Mouse (Mus musculus) small intestine, adult 2 months (tissue): Measurements from ENCODE around the gene Cd3eap. TPM values are rescaled to one million over a fixed set of nuclear protein-coding genes. Genes with fewer than 3 reads are reported as not detected.

Source experiments
- H3K27ac ChIP-seq: fragments of 200-500 bp; 2 replicates; pipeline ENCODE4 v1.5.1; 2012; ENCODE audit warnings: low read depth, low read length, control low read depth, inconsistent platforms; ENCODE audit not compliant: insufficient read depth
- H3K27me3 ChIP-seq: fragments of 200-500 bp; 2 replicates; pipeline ENCODE4 v1.6.1; 2012; ENCODE audit warnings: mild to moderate bottlenecking, moderate library complexity, low read length, inconsistent platforms; ENCODE audit not compliant: control insufficient read depth, insufficient read depth
- H3K36me3 ChIP-seq: fragments of 200-500 bp; 2 replicates; pipeline ENCODE4 v1.6.1; 2012; ENCODE audit warnings: mild to moderate bottlenecking, low read length, control low read depth, inconsistent platforms; ENCODE audit not compliant: control insufficient read depth, insufficient read depth
- H3K4me1 ChIP-seq: fragments of 200-500 bp; 2 replicates; pipeline ENCODE4 v1.6.1; 2012; ENCODE audit warnings: low read length, inconsistent platforms, mixed read lengths; ENCODE audit not compliant: control insufficient read depth, insufficient read depth, insufficient read length
- H3K4me3 ChIP-seq: fragments of 200-500 bp; 2 replicates; pipeline ENCODE4 v1.5.1; 2012; ENCODE audit warnings: low read depth, mild to moderate bottlenecking, control low read depth, inconsistent platforms, low read length, moderate library complexity
- CTCF ChIP-seq: fragments of 200-500 bp; IDR thresholded peaks from 2 replicates; pipeline ENCODE4 v1.5.1; 2012; ENCODE audit warnings: low read depth, mild to moderate bottlenecking, control low read depth, inconsistent platforms, low read length, moderate library complexity, mixed read lengths; ENCODE audit not compliant: insufficient replicate concordance, insufficient read length; ENCODE audit errors: extremely low read depth
- POLR2A ChIP-seq: fragments of 200-500 bp; IDR thresholded peaks from 2 replicates; pipeline ENCODE4 v1.6.1; 2012; ENCODE audit warnings: low read depth, mild to moderate bottlenecking, control low read depth, inconsistent platforms, low read length, moderate library complexity
- WGBS: fragments of 180-500 bp; shearing (Covaris S2); methylation state at CpG from one replicate; pipeline ENCODE4 v1.1.7; 2018; 5-methylcytosine and 5-hydroxymethylcytosine counted together
- polyA plus RNA-seq: library from polyadenylated mRNA; depleted of rRNA; stranded (reverse); fragments of >200 nt; gene quantifications from 2 replicates; pipeline ENCODE4 v1.2.3, GENCODE M21; 2012

Cd3eap gene
- polyA plus RNA-seq, 1 experiment = 2.0 TPM

GRCm38 (mm10) chr7:19359892-19360641, 784 bp upstream of the Cd3eap start:
- 0 out of 2 replicates have a peak, but pooled peaks cover 1% of the 10 kb centered on the region for H3K36me3 ChIP-seq
- no peaks in the 10 kb centered on the region for H3K27me3 ChIP-seq
- peak overlapping the region; percentile 73 for H3K4me3 ChIP-seq
- peak overlapping the region; percentile 57 for H3K27ac ChIP-seq
- WGBS = under 1% methylated on average over 45 of the region's 45 CpGs
- H3K4me1 ChIP-seq = peaks cover 2% of the 10 kb centered on the region
- TF ChIP-seq CTCF (no peak), POLR2A (no peak)

GRCm38 (mm10) chr7:19358634-19359033, 649 bp downstream of the Cd3eap start:
- Histone ChIP-seq H3K4me1 (peaks cover 2% of the 10 kb centered on the region), H3K27ac (no peak overlapping the region), H3K4me3 (peak overlapping the region; percentile 38; the same call in 1 of the 2 replicates), H3K27me3 (no peaks in the 10 kb centered on the region), H3K36me3 (0 out of 2 replicates have a peak, but pooled peaks cover 4% of the 10 kb centered on the region)
- WGBS = 4% methylated on average over 13 of the region's 13 CpGs
- no peak for TF ChIP-seq CTCF
- TF ChIP-seq POLR2A = no peak

- no peak overlapping the region for H3K4me3 ChIP-seq
- H3K36me3 ChIP-seq = 0 out of 2 replicates have a peak, but pooled peaks cover 4% of the 10 kb centered on the region
- WGBS = 83% methylated on average over 25 of the region's 25 CpGs
- H3K27me3 ChIP-seq = no peaks in the 10 kb centered on the region
- H3K27ac ChIP-seq = no peak overlapping the region
- peaks cover 2% of the 10 kb centered on the region for H3K4me1 ChIP-seq
- TF ChIP-seq POLR2A = no peak
- TF ChIP-seq CTCF = no peak
Measured at GRCm38 (mm10) chr7:19357381-19358375, 1.6 kb downstream of the Cd3eap start.

- Histone ChIP-seq H3K27ac (no peak overlapping the region), H3K27me3 (no peaks in the 10 kb centered on the region), H3K36me3 (0 out of 2 replicates have a peak, but pooled peaks cover 4% of the 10 kb centered on the region), H3K4me1 (peaks cover 2% of the 10 kb centered on the region), H3K4me3 (no peak overlapping the region)
- 73% methylated on average over 10 of the region's 10 CpGs for WGBS
- TF ChIP-seq POLR2A = no peak
- no peak for TF ChIP-seq CTCF
Measured at GRCm38 (mm10) chr7:19356311-19356710, 3.0 kb downstream of the Cd3eap start.

GRCm38 (mm10) chr7:19354991-19355390, 4.3 kb downstream of the Cd3eap start:
- Histone ChIP-seq H3K27ac (no peak overlapping the region), H3K27me3 (no peaks in the 10 kb centered on the region), H3K36me3 (peaks cover 6% of the 10 kb centered on the region; the same call in 1 of the 2 replicates), H3K4me3 (no peak overlapping the region), H3K4me1 (peaks cover under 1% of the 10 kb centered on the region)
- TF ChIP-seq POLR2A = no peak
- TF ChIP-seq CTCF = no peak
- 90% methylated on average over 5 of the region's 5 CpGs for WGBS

GRCm38 (mm10) chr7:19350221-19350620, 9.1 kb downstream of the Cd3eap start:
- peaks cover 11% of the 10 kb centered on the region for H3K36me3 ChIP-seq
- TF ChIP-seq CTCF (no peak), POLR2A (no peak)
- peaks cover 6% of the 10 kb centered on the region; the same call in 1 of the 2 replicates for H3K4me1 ChIP-seq
- no peak overlapping the region for H3K4me3 ChIP-seq
- no peaks in the 10 kb centered on the region for H3K27me3 ChIP-seq
- 97% methylated on average over 8 of the region's 8 CpGs for WGBS
- no peak overlapping the region for H3K27ac ChIP-seq
